Mouse (Mus musculus): ENCODE results near the gene Lcn4. TPM values are rescaled to one million over a fixed set of nuclear protein-coding genes. Genes with fewer than 3 reads are reported as not detected.

The Lcn4 gene
- polyA plus RNA-seq, 1 experiment from 2014 or later = not detected

- H3K27me3 ChIP-seq = no peaks in the 10 kb centered on the region
- peaks cover 39% of the 10 kb centered on the region for H3K36me3 ChIP-seq
- no peak overlapping the region for H3K4me2 ChIP-seq
- WGBS = 67% methylated on average over 16 of the region's 16 CpGs
- peaks cover 54% of the 10 kb centered on the region for H3K4me1 ChIP-seq
- no peak overlapping the region for H3K9ac ChIP-seq
- H3K9me3 ChIP-seq (replicated peaks) = no peaks in the 10 kb centered on the region
- no peak overlapping the region for H3K4me3 ChIP-seq (replicated peaks)
- H3K27ac ChIP-seq = no peak overlapping the region
- no peak for ATAC-seq (replicated peaks; ENCODE audit: low FRiP score)
These were observed 38.3 kb downstream of the Lcn4 start for GRCm38 (mm10) chr2:26632541-26633395.

GRCm38 (mm10) chr2:26628792-26629437 is 42.2 kb downstream of the Lcn4 start:
- peak overlapping the region; percentile 89 for H3K9ac ChIP-seq
- H3K36me3 ChIP-seq = peaks cover under 1% of the 10 kb centered on the region; the same call in 1 of the 2 replicates
- 22% methylated on average over 5 of the region's 5 CpGs for WGBS
- peak overlapping the region; percentile 81 for H3K27ac ChIP-seq
- H3K4me3 ChIP-seq (replicated peaks) = peak overlapping the region; percentile 72
- no peaks in the 10 kb centered on the region for H3K27me3 ChIP-seq
- no peaks in the 10 kb centered on the region for H3K9me3 ChIP-seq (replicated peaks)
- ATAC-seq (replicated peaks; ENCODE audit: low FRiP score) = peak; percentile 35
- peak overlapping the region; percentile 98 for H3K4me2 ChIP-seq
- H3K4me1 ChIP-seq = peaks cover 34% of the 10 kb centered on the region

- no peaks in the 10 kb centered on the region for H3K36me3 ChIP-seq
- peak within 1 kb of the TSS; percentile 72 for H3K4me3 ChIP-seq (replicated peaks)
- H3K4me1 ChIP-seq = peaks cover 33% of the 10 kb centered on the region
- H3K9ac ChIP-seq = peak within 1 kb of the TSS; percentile 89
- under 1% methylated on average over 60 of the region's 70 CpGs for WGBS
- H3K27ac ChIP-seq = peak within 1 kb of the TSS; percentile 81
- H3K4me2 ChIP-seq = peak within 1 kb of the TSS; percentile 98
- peak; percentile 72 for ATAC-seq (replicated peaks; ENCODE audit: low FRiP score)
- no peaks in the 10 kb centered on the region for H3K9me3 ChIP-seq (replicated peaks)
- no peaks in the 10 kb centered on the region for H3K27me3 ChIP-seq
These were observed 43.0 kb downstream of the Lcn4 start, which contains the start of gene Fam69b for GRCm38 (mm10) chr2:26627921-26628739. Gene Fam69b (plus strand): TSS chr2:26628457.

GRCm38 (mm10) chr2:26626081-26626480 is 45.0 kb downstream of the Lcn4 start:
- no peak overlapping the region for H3K9ac ChIP-seq
- no peaks in the 10 kb centered on the region for H3K27me3 ChIP-seq
- peaks cover 33% of the 10 kb centered on the region for H3K4me1 ChIP-seq
- 75% methylated on average over 3 of the region's 3 CpGs for WGBS
- no peaks in the 10 kb centered on the region for H3K9me3 ChIP-seq (replicated peaks)
- ATAC-seq (replicated peaks; ENCODE audit: low FRiP score) = no peak
- H3K27ac ChIP-seq = no peak overlapping the region
- no peak overlapping the region for H3K4me3 ChIP-seq (replicated peaks)
- no peak overlapping the region for H3K4me2 ChIP-seq
- no peaks in the 10 kb centered on the region for H3K36me3 ChIP-seq

GRCm38 (mm10) chr2:26625419-26625818 is 45.7 kb downstream of the Lcn4 start:
- Histone ChIP-seq H3K4me3 (replicated peaks) (no peak overlapping the region), H3K9ac (no peak overlapping the region), H3K36me3 (no peaks in the 10 kb centered on the region), H3K27ac (no peak overlapping the region), H3K4me2 (no peak overlapping the region), H3K27me3 (no peaks in the 10 kb centered on the region), H3K4me1 (peaks cover 27% of the 10 kb centered on the region), H3K9me3 (replicated peaks) (no peaks in the 10 kb centered on the region)
- ATAC-seq (replicated peaks; ENCODE audit: low FRiP score) = no peak
- WGBS = 88% methylated on average over 3 of the region's 3 CpGs

GRCm38 (mm10) chr2:26622984-26623383 is 48.1 kb downstream of the Lcn4 start:
- no peak overlapping the region for H3K4me2 ChIP-seq
- peaks cover 5% of the 10 kb centered on the region for H3K4me1 ChIP-seq
- no peak overlapping the region for H3K9ac ChIP-seq
- H3K36me3 ChIP-seq = no peaks in the 10 kb centered on the region
- 0 out of 2 replicates have a peak overlapping the region, but pooled peaks have one; percentile 10 for H3K27ac ChIP-seq
- H3K4me3 ChIP-seq (replicated peaks) = no peak overlapping the region
- no peaks in the 10 kb centered on the region for H3K9me3 ChIP-seq (replicated peaks)
- H3K27me3 ChIP-seq = no peaks in the 10 kb centered on the region
- ATAC-seq (replicated peaks; ENCODE audit: low FRiP score) = no peak
- 55% methylated on average over 5 of the region's 5 CpGs for WGBS

GRCm38 (mm10) chr2:26621246-26621645 is 49.8 kb downstream of the Lcn4 start:
- ATAC-seq (replicated peaks; ENCODE audit: low FRiP score) = no peak
- H3K4me3 ChIP-seq (replicated peaks) = no peak overlapping the region

GRCm38 (mm10) chr2:26617928-26618327 is 53.2 kb downstream of the Lcn4 start:
- H3K4me1 ChIP-seq = no peaks in the 10 kb centered on the region
- no peak for ATAC-seq (replicated peaks; ENCODE audit: low FRiP score)
- no peak overlapping the region for H3K9ac ChIP-seq
- no peaks in the 10 kb centered on the region for H3K9me3 ChIP-seq (replicated peaks)
- no peak overlapping the region for H3K27ac ChIP-seq
- H3K4me3 ChIP-seq (replicated peaks) = no peak overlapping the region
- H3K36me3 ChIP-seq = no peaks in the 10 kb centered on the region
- no peaks in the 10 kb centered on the region for H3K27me3 ChIP-seq
- WGBS = 66% methylated on average over 7 of the region's 7 CpGs
- no peak overlapping the region for H3K4me2 ChIP-seq

More at GRCm38 (mm10) chr2:26621246-26621645, 49.8 kb downstream of the Lcn4 start:
- H3K4me2 ChIP-seq = no peak overlapping the region
- H3K36me3 ChIP-seq = no peaks in the 10 kb centered on the region
- 37% methylated on average over 2 of the region's 2 CpGs for WGBS
- H3K9ac ChIP-seq = no peak overlapping the region
- H3K27me3 ChIP-seq = no peaks in the 10 kb centered on the region
- no peak overlapping the region for H3K27ac ChIP-seq
- no peaks in the 10 kb centered on the region for H3K4me1 ChIP-seq
- H3K9me3 ChIP-seq (replicated peaks) = no peaks in the 10 kb centered on the region

Other genes with a start within 250 kb of the Lcn4 start
- 25.3 and 26.0 TPM in 2 replicates for gene Sec16a, start 226.1 kb downstream of the Lcn4 start, polyA plus RNA-seq (2015; fragmentation: Nextera tagmentation; extraction: Ambion mirVana)
- gene Notch1, start 154.6 kb downstream of the Lcn4 start, polyA plus RNA-seq (2015; fragmentation: Nextera tagmentation; extraction: Ambion mirVana) = 22.0 and 24.6 TPM in 2 replicates
- 218 and 219 TPM in 2 replicates for gene Egfl7, start 91.3 kb downstream of the Lcn4 start, polyA plus RNA-seq (2015; fragmentation: Nextera tagmentation; extraction: Ambion mirVana)
- not detected in 2 replicates for gene Gm20532, start 84.6 kb downstream of the Lcn4 start, polyA plus RNA-seq (2015; fragmentation: Nextera tagmentation; extraction: Ambion mirVana)
- 41.7 and 47.7 TPM in 2 replicates for gene Agpat2, start 66.9 kb downstream of the Lcn4 start, polyA plus RNA-seq (2015; fragmentation: Nextera tagmentation; extraction: Ambion mirVana)
- gene Fam69b, start 42.8 kb downstream of the Lcn4 start, polyA plus RNA-seq (2015; fragmentation: Nextera tagmentation; extraction: Ambion mirVana) = 32.9 and 33.1 TPM in 2 replicates
- gene Abo, start 193.7 kb upstream of the Lcn4 start, polyA plus RNA-seq (2015; fragmentation: Nextera tagmentation; extraction: Ambion mirVana) = not detected in 2 replicates
- gene Surf6, start 231.6 kb upstream of the Lcn4 start, polyA plus RNA-seq (2015; fragmentation: Nextera tagmentation; extraction: Ambion mirVana) = 31.2 and 31.5 TPM in 2 replicates
- gene Med22, start 239.4 kb upstream of the Lcn4 start, polyA plus RNA-seq (2015; fragmentation: Nextera tagmentation; extraction: Ambion mirVana) = 56.0 and 59.0 TPM in 2 replicates
- 640 and 684 TPM in 2 replicates for gene Rpl7a, start 239.5 kb upstream of the Lcn4 start, polyA plus RNA-seq (2015; fragmentation: Nextera tagmentation; extraction: Ambion mirVana)
- 45.4 and 46.4 TPM in 2 replicates for gene Surf2, start 245.1 kb upstream of the Lcn4 start, polyA plus RNA-seq (2015; fragmentation: Nextera tagmentation; extraction: Ambion mirVana)
- 55.2 and 58.1 TPM in 2 replicates for gene Surf1, start 245.2 kb upstream of the Lcn4 start, polyA plus RNA-seq (2015; fragmentation: Nextera tagmentation; extraction: Ambion mirVana)

All from kidney, embryonic 15.5 days (tissue).